Mouse (Mus musculus) hindbrain, embryonic 13.5 days (tissue): ENCODE results near the gene Susd6. TPM values are rescaled to one million over a fixed set of nuclear protein-coding genes. Genes with fewer than 3 reads are reported as not detected.
A peak's percentile ranks its signal among the peaks of the same experiment; 100 is the strongest.
"Not testable (repeated sequence)": the region's sequence is repeated elsewhere in the genome, so short reads cannot be mapped to it uniquely, and the experiment has no call there.

Experiments used
- ATAC-seq: fragments of 200-750 bp; cut with Nextera tagmentation; 2 replicates; pipeline ENCODE4 v1.8.0; 2017; ENCODE audit warnings: moderate TSS enrichment; ENCODE audit not compliant: low FRiP score
- H3K27ac ChIP-seq: fragments of 300-500 bp; sonication (generic); 2 replicates; pipeline ENCODE4 v1.5.1; 2015; ENCODE audit warnings: inconsistent platforms, mild to moderate bottlenecking, moderate library complexity
- H3K27me3 ChIP-seq: fragments of 300-500 bp; sonication (generic); 2 replicates; pipeline ENCODE4 v1.6.1; 2015; ENCODE audit warnings: mild to moderate bottlenecking, inconsistent platforms
- H3K36me3 ChIP-seq: fragments of 300-500 bp; sonication (generic); 2 replicates; pipeline ENCODE4 v1.6.1; 2015; ENCODE audit warnings: mild to moderate bottlenecking, inconsistent platforms
- H3K4me1 ChIP-seq: fragments of 300-500 bp; sonication (generic); replicated peaks from 2 replicates; pipeline ENCODE4 v1.6.1; 2015; ENCODE audit warnings: inconsistent platforms
- H3K4me2 ChIP-seq: fragments of 300-500 bp; sonication (generic); 2 replicates; pipeline ENCODE4 v1.6.1; 2015; ENCODE audit warnings: inconsistent platforms, mild to moderate bottlenecking, moderate library complexity
- H3K4me3 ChIP-seq: fragments of 300-500 bp; sonication (generic); 2 replicates; pipeline ENCODE4 v1.5.1; 2015; ENCODE audit warnings: mild to moderate bottlenecking, inconsistent platforms
- H3K9ac ChIP-seq: fragments of 300-500 bp; sonication (generic); 2 replicates; pipeline ENCODE4 v1.6.1; 2015; ENCODE audit warnings: mild to moderate bottlenecking, inconsistent platforms
- H3K9me3 ChIP-seq: fragments of 300-500 bp; sonication (generic); 2 replicates; pipeline ENCODE4 v1.6.1; 2016; ENCODE audit warnings: inconsistent platforms
- WGBS: fragments of 180-500 bp; shearing (Covaris S2); methylation state at CpG from one replicate; pipeline ENCODE4 v1.1.7; 2015; 5-methylcytosine and 5-hydroxymethylcytosine counted together
- polyA plus RNA-seq: library from polyadenylated mRNA; unstranded; fragments of >200 nt; fragmentation: Nextera tagmentation; extraction: Ambion mirVana; gene quantifications from 2 replicates; pipeline ENCODE4 v1.2.1, GENCODE M21; 2015

Susd6 gene
- polyA plus RNA-seq, 1 experiment from 2014 or later, result 11.4 TPM

GRCm38 (mm10) chr12:80817697-80818235, 27.5 kb downstream of the Susd6 start:
- Histone ChIP-seq H3K9ac (no peak overlapping the region), H3K4me2 (no peak overlapping the region), H3K4me1 (peaks cover 33% of the 10 kb centered on the region), H3K36me3 (no peaks in the 10 kb centered on the region), H3K27ac (no peak overlapping the region), H3K27me3 (no peaks in the 10 kb centered on the region), H3K4me3 (no peak overlapping the region), H3K9me3 (no peaks in the 10 kb centered on the region)
- ATAC-seq, result no peak

GRCm38 (mm10) chr12:80819020-80819419, 28.7 kb downstream of the Susd6 start:
- not testable (repeated sequence) for ATAC-seq, H3K4me3 ChIP-seq, H3K9ac ChIP-seq, H3K9me3 ChIP-seq, H3K27ac ChIP-seq, H3K36me3 ChIP-seq, H3K4me2 ChIP-seq, H3K27me3 ChIP-seq
- H3K4me1 ChIP-seq, result peaks cover 33% of the 10 kb centered on the region
- WGBS, result 80% methylated on average over 2 of the region's 2 CpGs

- no peaks in the 10 kb centered on the region for H3K9me3 ChIP-seq
- H3K4me1 ChIP-seq, result peaks cover 25% of the 10 kb centered on the region
- no peak overlapping the region for H3K9ac ChIP-seq
- H3K27ac ChIP-seq, result no peak overlapping the region
- no peak for ATAC-seq
- no peak overlapping the region for H3K4me3 ChIP-seq
- 91% methylated on average over 4 of the region's 4 CpGs for WGBS
- H3K4me2 ChIP-seq, result no peak overlapping the region
- no peaks in the 10 kb centered on the region for H3K27me3 ChIP-seq
- H3K36me3 ChIP-seq, result no peaks in the 10 kb centered on the region
These were observed 31.1 kb downstream of the Susd6 start for GRCm38 (mm10) chr12:80821312-80822007.

- Histone ChIP-seq H3K27me3 (no peaks in the 10 kb centered on the region), H3K4me3 (no peak overlapping the region), H3K4me2 (no peak overlapping the region), H3K27ac (no peak overlapping the region), H3K36me3 (no peaks in the 10 kb centered on the region), H3K9ac (no peak overlapping the region), H3K4me1 (peaks cover 18% of the 10 kb centered on the region), H3K9me3 (no peaks in the 10 kb centered on the region)
- no peak for ATAC-seq
- 98% methylated on average over 7 of the region's 7 CpGs for WGBS
These were observed 32.2 kb downstream of the Susd6 start for GRCm38 (mm10) chr12:80822533-80822932.

- Histone ChIP-seq H3K9ac (no peak overlapping the region), H3K27ac (no peak overlapping the region), H3K4me1 (peaks cover 20% of the 10 kb centered on the region), H3K4me3 (no peak overlapping the region), H3K27me3 (no peaks in the 10 kb centered on the region), H3K9me3 (no peaks in the 10 kb centered on the region), H3K36me3 (no peaks in the 10 kb centered on the region), H3K4me2 (no peak overlapping the region)
- no peak for ATAC-seq
- WGBS, result 97% methylated on average over 1 of the region's 1 CpGs
These were observed 33.9 kb downstream of the Susd6 start for GRCm38 (mm10) chr12:80824202-80824601.

- H3K9ac ChIP-seq, result no peak overlapping the region
- no peak for ATAC-seq
- 47% methylated on average over 1 of the region's 1 CpGs for WGBS
These were observed 36.1 kb downstream of the Susd6 start for GRCm38 (mm10) chr12:80826423-80826822.

GRCm38 (mm10) chr12:80827464-80828015, 37.2 kb downstream of the Susd6 start:
- H3K4me1 ChIP-seq, result peaks cover 13% of the 10 kb centered on the region
- H3K9ac ChIP-seq, result no peak overlapping the region
- no peak for ATAC-seq
- WGBS, result 75% methylated on average over 5 of the region's 5 CpGs
- H3K4me2 ChIP-seq, result no peak overlapping the region
- no peak overlapping the region for H3K27ac ChIP-seq
- no peak overlapping the region for H3K4me3 ChIP-seq
- no peaks in the 10 kb centered on the region for H3K27me3 ChIP-seq
- H3K36me3 ChIP-seq, result 0 out of 2 replicates have a peak, but pooled peaks cover 3% of the 10 kb centered on the region
- H3K9me3 ChIP-seq, result no peaks in the 10 kb centered on the region

More at GRCm38 (mm10) chr12:80826423-80826822, 36.1 kb downstream of the Susd6 start:
- Histone ChIP-seq H3K4me2 (no peak overlapping the region), H3K27me3 (no peaks in the 10 kb centered on the region), H3K4me1 (peaks cover 20% of the 10 kb centered on the region), H3K36me3 (0 out of 2 replicates have a peak, but pooled peaks cover 3% of the 10 kb centered on the region), H3K27ac (peak overlapping the region; percentile 36; the same call in 1 of the 2 replicates), H3K9me3 (no peaks in the 10 kb centered on the region), H3K4me3 (no peak overlapping the region)

GRCm38 (mm10) chr12:80828020-80828419, 37.7 kb downstream of the Susd6 start:
- no peak for ATAC-seq
- Histone ChIP-seq H3K4me1 (peaks cover 13% of the 10 kb centered on the region), H3K36me3 (0 out of 2 replicates have a peak, but pooled peaks cover 3% of the 10 kb centered on the region), H3K9ac (no peak overlapping the region), H3K4me2 (no peak overlapping the region), H3K9me3 (no peaks in the 10 kb centered on the region), H3K27me3 (no peaks in the 10 kb centered on the region), H3K4me3 (no peak overlapping the region), H3K27ac (no peak overlapping the region)
- WGBS, result 90% methylated on average over 5 of the region's 5 CpGs

GRCm38 (mm10) chr12:80828951-80829350, 38.6 kb downstream of the Susd6 start:
- ATAC-seq, result no peak
- Histone ChIP-seq H3K27ac (no peak overlapping the region), H3K4me2 (no peak overlapping the region), H3K4me3 (no peak overlapping the region), H3K9me3 (no peaks in the 10 kb centered on the region), H3K9ac (no peak overlapping the region), H3K36me3 (0 out of 2 replicates have a peak, but pooled peaks cover 3% of the 10 kb centered on the region), H3K4me1 (peaks cover 13% of the 10 kb centered on the region), H3K27me3 (no peaks in the 10 kb centered on the region)
- 99% methylated on average over 2 of the region's 2 CpGs for WGBS

GRCm38 (mm10) chr12:80830211-80830610, 39.9 kb downstream of the Susd6 start:
- Histone ChIP-seq H3K9me3 (no peaks in the 10 kb centered on the region), H3K36me3 (0 out of 2 replicates have a peak, but pooled peaks cover 3% of the 10 kb centered on the region), H3K9ac (no peak overlapping the region), H3K4me1 (peaks cover 13% of the 10 kb centered on the region), H3K27ac (no peak overlapping the region), H3K4me2 (no peak overlapping the region), H3K27me3 (no peaks in the 10 kb centered on the region), H3K4me3 (no peak overlapping the region)
- 86% methylated on average over 2 of the region's 2 CpGs for WGBS
- ATAC-seq, result no peak

GRCm38 (mm10) chr12:80830820-80831219, 40.5 kb downstream of the Susd6 start:
- H3K9me3 ChIP-seq, result no peaks in the 10 kb centered on the region
- ATAC-seq, result no peak
- H3K27me3 ChIP-seq, result no peaks in the 10 kb centered on the region
- no peak overlapping the region for H3K27ac ChIP-seq
- 0 out of 2 replicates have a peak, but pooled peaks cover 3% of the 10 kb centered on the region for H3K36me3 ChIP-seq
- H3K9ac ChIP-seq, result no peak overlapping the region
- H3K4me3 ChIP-seq, result no peak overlapping the region
- H3K4me2 ChIP-seq, result no peak overlapping the region
- H3K4me1 ChIP-seq, result peaks cover 12% of the 10 kb centered on the region
- WGBS, result 81% methylated on average over 2 of the region's 2 CpGs

GRCm38 (mm10) chr12:80832313-80832712, 42.0 kb downstream of the Susd6 start:
- 0 out of 2 replicates have a peak, but pooled peaks cover 3% of the 10 kb centered on the region for H3K36me3 ChIP-seq
- no peak overlapping the region for H3K4me3 ChIP-seq
- WGBS, result 60% methylated on average over 1 of the region's 1 CpGs
- H3K9me3 ChIP-seq, result no peaks in the 10 kb centered on the region
- H3K4me2 ChIP-seq, result no peak overlapping the region
- no peak overlapping the region for H3K27ac ChIP-seq
- peaks cover 4% of the 10 kb centered on the region for H3K4me1 ChIP-seq
- no peak overlapping the region for H3K9ac ChIP-seq
- ATAC-seq, result no peak
- H3K27me3 ChIP-seq, result no peaks in the 10 kb centered on the region
